Mouse (Mus musculus) embryonic facial prominence, embryonic 15.5 days (tissue): ENCODE results near the gene Nt5dc3. TPM values are rescaled to one million over a fixed set of nuclear protein-coding genes. Genes with fewer than 3 reads are reported as not detected.
A peak's percentile ranks its signal among the peaks of the same experiment; 100 is the strongest.

Experiments
- ATAC-seq: fragments of 200-750 bp; cut with Nextera tagmentation; 2 replicates; pipeline ENCODE4 v1.8.0; 2017; ENCODE audit warnings: low read depth, moderate TSS enrichment; ENCODE audit not compliant: insufficient number of reproducible peaks, low FRiP score, low TSS enrichment
- H3K27ac ChIP-seq: fragments of 300-500 bp; sonication (generic); replicated peaks from 2 replicates; pipeline ENCODE4 v1.5.1; 2015; ENCODE audit warnings: mild to moderate bottlenecking, inconsistent platforms
- H3K27me3 ChIP-seq: fragments of 300-500 bp; sonication (generic); 2 replicates; pipeline ENCODE4 v1.6.1; 2015; ENCODE audit warnings: inconsistent platforms
- H3K36me3 ChIP-seq: fragments of 300-500 bp; sonication (generic); 2 replicates; pipeline ENCODE4 v1.6.1; 2015; ENCODE audit warnings: mild to moderate bottlenecking, inconsistent platforms
- H3K4me1 ChIP-seq: fragments of 300-500 bp; sonication (generic); 2 replicates; pipeline ENCODE4 v1.6.1; 2015; ENCODE audit warnings: inconsistent platforms
- H3K4me2 ChIP-seq: fragments of 300-500 bp; sonication (generic); replicated peaks from 2 replicates; pipeline ENCODE4 v1.6.1; 2015; ENCODE audit warnings: mild to moderate bottlenecking, inconsistent platforms
- H3K4me3 ChIP-seq: fragments of 300-500 bp; sonication (generic); replicated peaks from 2 replicates; pipeline ENCODE4 v1.5.1; 2015; ENCODE audit warnings: mild to moderate bottlenecking, inconsistent platforms
- H3K9ac ChIP-seq: fragments of 300-500 bp; sonication (generic); 2 replicates; pipeline ENCODE4 v1.6.1; 2015; ENCODE audit warnings: inconsistent platforms
- H3K9me3 ChIP-seq: fragments of 300-500 bp; sonication (generic); replicated peaks from 2 replicates; pipeline ENCODE4 v1.6.1; 2016; ENCODE audit warnings: inconsistent platforms
- WGBS: fragments of 180-500 bp; shearing (Covaris S2); methylation state at CpG from one replicate; pipeline ENCODE4 v1.1.7; 2015; 5-methylcytosine and 5-hydroxymethylcytosine counted together
- polyA plus RNA-seq: library from polyadenylated mRNA; unstranded; fragments of >200 nt; fragmentation: Nextera tagmentation; extraction: Ambion mirVana; gene quantifications from 2 replicates; pipeline ENCODE4 v1.2.1, GENCODE M21; 2015

Gene Nt5dc3
- polyA plus RNA-seq, 1 experiment from 2014 or later, result 1.5 TPM

DNA sequence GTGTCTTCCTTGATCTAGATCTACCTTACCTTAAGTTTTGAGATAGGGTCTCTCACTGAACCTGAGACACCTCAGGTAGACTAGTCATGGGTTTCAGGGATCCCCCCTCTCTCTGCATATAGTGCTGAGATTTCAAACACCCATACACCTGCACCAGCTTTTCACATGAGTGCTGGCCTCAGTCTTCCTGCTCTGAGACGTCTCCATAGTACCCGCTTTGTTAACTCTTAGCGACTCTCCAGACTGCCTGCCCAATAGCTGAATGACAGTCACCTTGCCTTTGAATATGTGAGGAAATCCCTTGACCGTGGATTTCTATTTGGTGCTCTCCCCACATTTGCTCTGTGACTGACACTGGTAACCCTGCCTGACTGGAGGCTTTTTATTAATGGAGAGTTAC lies 15.4 kb downstream of the Nt5dc3 start:
- Histone ChIP-seq H3K4me1 (no peaks in the 10 kb centered on the region; the same call in 1 of the 2 replicates), H3K27me3 (no peaks in the 10 kb centered on the region), H3K36me3 (no peaks in the 10 kb centered on the region), H3K4me2 (no peak overlapping the region), H3K27ac (no peak overlapping the region), H3K9ac (no peak overlapping the region), H3K9me3 (no peaks in the 10 kb centered on the region), H3K4me3 (no peak overlapping the region)
- ATAC-seq, result no peak
- 87% methylated on average over 4 of the region's 4 CpGs for WGBS

GRCm38 (mm10) chr10:86794794-86795535 lies 16.2 kb downstream of the Nt5dc3 start:
- ATAC-seq, result no peak
- H3K9ac ChIP-seq, result no peak overlapping the region
- no peak overlapping the region for H3K4me2 ChIP-seq
- no peaks in the 10 kb centered on the region for H3K9me3 ChIP-seq
- no peaks in the 10 kb centered on the region for H3K36me3 ChIP-seq
- H3K4me1 ChIP-seq, result no peaks in the 10 kb centered on the region; the same call in 1 of the 2 replicates
- no peak overlapping the region for H3K27ac ChIP-seq
- WGBS, result 88% methylated on average over 9 of the region's 9 CpGs
- no peaks in the 10 kb centered on the region for H3K27me3 ChIP-seq
- no peak overlapping the region for H3K4me3 ChIP-seq

DNA sequence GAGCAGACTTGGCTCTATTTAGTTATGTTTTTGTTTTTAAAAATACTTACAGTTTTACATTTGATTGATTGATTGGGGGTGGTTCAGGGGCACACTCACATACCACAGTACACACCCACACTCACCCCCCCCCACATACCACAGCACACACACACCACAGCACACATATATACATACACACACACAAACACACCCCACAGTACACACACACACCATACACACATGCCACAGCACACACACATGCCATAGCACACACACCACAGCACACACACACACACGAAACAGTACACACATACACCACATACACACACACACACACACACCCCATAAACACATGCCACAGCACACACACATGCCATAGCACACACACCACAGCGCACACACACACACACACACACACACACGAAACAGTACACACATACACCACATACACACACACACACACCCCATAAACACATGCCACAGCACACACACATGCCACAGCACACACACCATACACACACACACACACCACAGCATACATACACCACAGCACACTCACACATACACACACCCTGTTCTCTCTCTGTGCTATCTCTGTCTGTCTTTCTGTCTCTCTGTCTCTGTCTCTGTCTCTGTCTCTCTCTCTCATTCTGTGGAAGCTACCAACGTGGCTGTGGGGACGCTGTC lies 17.4 kb downstream of the Nt5dc3 start:
- no peak overlapping the region for H3K9ac ChIP-seq
- WGBS, result 93% methylated on average over 5 of the region's 5 CpGs
- H3K27me3 ChIP-seq, result no peaks in the 10 kb centered on the region
- ATAC-seq, result peak; percentile 43; the same call in 1 of the 2 replicates
- H3K4me2 ChIP-seq, result no peak overlapping the region
- H3K36me3 ChIP-seq, result no peaks in the 10 kb centered on the region
- H3K4me1 ChIP-seq, result no peaks in the 10 kb centered on the region; the same call in 1 of the 2 replicates
- H3K27ac ChIP-seq, result no peak overlapping the region
- no peaks in the 10 kb centered on the region for H3K9me3 ChIP-seq
- H3K4me3 ChIP-seq, result no peak overlapping the region

DNA sequence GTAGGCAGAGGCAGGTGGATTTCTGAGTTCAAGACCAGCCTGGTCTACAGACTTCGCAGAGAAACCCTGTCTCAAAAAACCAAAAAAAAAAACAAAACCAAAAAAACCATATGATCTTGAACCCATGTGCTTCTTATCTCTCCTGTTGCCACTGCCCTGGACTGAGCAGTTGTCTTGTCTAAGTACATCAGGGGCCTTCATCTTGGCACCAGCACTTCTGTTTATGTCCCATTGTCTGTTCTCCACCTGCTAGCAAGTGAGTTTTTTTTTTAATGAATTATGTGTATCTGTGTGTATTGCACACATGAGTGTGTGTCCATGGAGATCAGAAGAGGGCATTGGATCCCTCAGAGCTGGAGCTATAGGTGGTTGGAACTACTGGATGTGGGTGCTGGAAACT lies 28.6 kb downstream of the Nt5dc3 start:
- H3K4me3 ChIP-seq, result no peak overlapping the region
- no peaks in the 10 kb centered on the region for H3K27me3 ChIP-seq
- no peaks in the 10 kb centered on the region; the same call in 1 of the 2 replicates for H3K4me1 ChIP-seq
- no peak overlapping the region for H3K27ac ChIP-seq
- H3K4me2 ChIP-seq, result no peak overlapping the region
- H3K9me3 ChIP-seq, result no peaks in the 10 kb centered on the region
- WGBS, result 96% methylated on average over 1 of the region's 1 CpGs
- H3K36me3 ChIP-seq, result no peaks in the 10 kb centered on the region
- no peak for ATAC-seq
- no peak overlapping the region for H3K9ac ChIP-seq

- no peak overlapping the region for H3K9ac ChIP-seq
- ATAC-seq, result no peak
- no peak overlapping the region for H3K4me3 ChIP-seq
- no peaks in the 10 kb centered on the region; the same call in 1 of the 2 replicates for H3K4me1 ChIP-seq
- 75% methylated on average over 15 of the region's 15 CpGs for WGBS
- H3K36me3 ChIP-seq, result no peaks in the 10 kb centered on the region
- no peak overlapping the region for H3K27ac ChIP-seq
- no peak overlapping the region for H3K4me2 ChIP-seq
- H3K27me3 ChIP-seq, result no peaks in the 10 kb centered on the region
- no peaks in the 10 kb centered on the region for H3K9me3 ChIP-seq
These were observed 29.4 kb downstream of the Nt5dc3 start for GRCm38 (mm10) chr10:86808013-86808758.

DNA sequence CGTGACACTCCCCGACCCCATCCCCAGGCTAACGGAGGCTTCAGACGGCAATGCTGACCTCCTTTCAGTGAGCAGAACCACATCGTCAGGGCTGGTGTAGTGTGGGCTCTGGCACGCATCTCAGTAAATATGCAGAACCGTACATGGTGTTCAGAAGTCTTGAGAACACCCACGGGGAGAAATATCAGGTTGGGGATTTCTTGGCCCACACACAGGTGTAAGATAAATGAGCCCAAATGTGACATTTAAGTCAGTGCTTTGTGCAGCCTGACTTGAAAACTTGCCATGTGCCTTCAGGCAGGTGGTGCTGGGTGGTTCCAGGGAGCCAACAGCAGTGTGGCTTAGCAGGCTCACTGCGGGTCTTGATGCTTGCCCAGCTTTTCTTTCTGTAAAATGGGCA lies 31.2 kb downstream of the Nt5dc3 start:
- H3K4me2 ChIP-seq, result no peak overlapping the region
- no peak overlapping the region for H3K9ac ChIP-seq
- H3K36me3 ChIP-seq, result no peaks in the 10 kb centered on the region
- no peak overlapping the region for H3K4me3 ChIP-seq
- no peak for ATAC-seq
- H3K9me3 ChIP-seq, result no peaks in the 10 kb centered on the region
- no peaks in the 10 kb centered on the region for H3K27me3 ChIP-seq
- H3K27ac ChIP-seq, result no peak overlapping the region
- 72% methylated on average over 9 of the region's 9 CpGs for WGBS
- H3K4me1 ChIP-seq, result no peaks in the 10 kb centered on the region; the same call in 1 of the 2 replicates

- no peak overlapping the region for H3K4me3 ChIP-seq
- ATAC-seq, result no peak
- no peak overlapping the region for H3K9ac ChIP-seq
- no peaks in the 10 kb centered on the region for H3K36me3 ChIP-seq
- no peaks in the 10 kb centered on the region; the same call in 1 of the 2 replicates for H3K4me1 ChIP-seq
- WGBS, result 92% methylated on average over 5 of the region's 5 CpGs
- no peaks in the 10 kb centered on the region for H3K9me3 ChIP-seq
- no peak overlapping the region for H3K4me2 ChIP-seq
- H3K27ac ChIP-seq, result no peak overlapping the region
- no peaks in the 10 kb centered on the region for H3K27me3 ChIP-seq
These were observed 31.8 kb downstream of the Nt5dc3 start for GRCm38 (mm10) chr10:86810612-86811011.

GRCm38 (mm10) chr10:86814292-86815131 lies 35.7 kb downstream of the Nt5dc3 start:
- no peak overlapping the region for H3K9ac ChIP-seq
- H3K4me2 ChIP-seq, result no peak overlapping the region
- ATAC-seq, result no peak
- H3K9me3 ChIP-seq, result no peaks in the 10 kb centered on the region
- H3K4me3 ChIP-seq, result no peak overlapping the region
- no peaks in the 10 kb centered on the region for H3K36me3 ChIP-seq
- 52% methylated on average over 19 of the region's 19 CpGs for WGBS
- peaks cover 4% of the 10 kb centered on the region for H3K4me1 ChIP-seq
- H3K27me3 ChIP-seq, result no peaks in the 10 kb centered on the region
- no peak overlapping the region for H3K27ac ChIP-seq

GRCm38 (mm10) chr10:86815133-86815532 lies 36.3 kb downstream of the Nt5dc3 start:
- no peak overlapping the region for H3K9ac ChIP-seq
- 73% methylated on average over 7 of the region's 7 CpGs for WGBS
- no peak overlapping the region for H3K4me3 ChIP-seq
- H3K27me3 ChIP-seq, result no peaks in the 10 kb centered on the region
- no peak overlapping the region for H3K27ac ChIP-seq
- no peaks in the 10 kb centered on the region for H3K36me3 ChIP-seq
- H3K4me2 ChIP-seq, result no peak overlapping the region
- no peaks in the 10 kb centered on the region for H3K9me3 ChIP-seq
- H3K4me1 ChIP-seq, result peaks cover 10% of the 10 kb centered on the region
- no peak for ATAC-seq

DNA sequence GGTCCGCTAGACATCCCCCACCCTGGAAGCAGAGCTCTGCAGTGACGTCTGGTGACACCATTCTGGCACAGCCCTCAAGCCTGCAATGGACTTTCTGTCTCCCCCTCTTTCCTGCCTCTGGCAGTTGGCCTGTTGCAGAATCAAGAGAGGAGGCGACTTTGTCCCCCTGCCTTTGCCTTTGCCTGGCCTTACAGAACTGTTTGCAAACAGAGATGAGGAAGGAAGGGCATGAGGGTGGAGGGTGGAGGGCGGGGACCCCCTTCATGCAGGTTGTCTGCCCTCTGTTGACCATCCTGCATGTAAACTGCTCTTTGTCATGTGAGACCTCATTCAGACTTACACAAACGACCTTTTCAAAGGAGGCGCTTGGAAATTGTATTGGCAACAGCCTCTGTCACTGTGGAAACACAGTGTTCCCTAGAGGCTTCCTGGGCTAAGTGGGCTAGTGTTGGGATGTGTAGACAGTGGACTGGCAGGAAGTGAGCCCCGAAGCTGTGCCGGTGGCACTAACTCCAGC lies 40.9 kb downstream of the Nt5dc3 start:
- 30% methylated on average over 8 of the region's 8 CpGs for WGBS
- H3K27ac ChIP-seq, result peak overlapping the region; percentile 65

More for the DNA sequence above, 40.9 kb downstream of the Nt5dc3 start:
- no peaks in the 10 kb centered on the region for H3K9me3 ChIP-seq
- no peak for ATAC-seq
- no peaks in the 10 kb centered on the region for H3K27me3 ChIP-seq
- no peak overlapping the region for H3K9ac ChIP-seq
- no peak overlapping the region for H3K4me2 ChIP-seq
- no peak overlapping the region for H3K4me3 ChIP-seq
- no peaks in the 10 kb centered on the region for H3K36me3 ChIP-seq
- H3K4me1 ChIP-seq, result peaks cover 12% of the 10 kb centered on the region
